8 mouse cellular contexts compared by ENCODE assay signal in the genomic region with DNA sequence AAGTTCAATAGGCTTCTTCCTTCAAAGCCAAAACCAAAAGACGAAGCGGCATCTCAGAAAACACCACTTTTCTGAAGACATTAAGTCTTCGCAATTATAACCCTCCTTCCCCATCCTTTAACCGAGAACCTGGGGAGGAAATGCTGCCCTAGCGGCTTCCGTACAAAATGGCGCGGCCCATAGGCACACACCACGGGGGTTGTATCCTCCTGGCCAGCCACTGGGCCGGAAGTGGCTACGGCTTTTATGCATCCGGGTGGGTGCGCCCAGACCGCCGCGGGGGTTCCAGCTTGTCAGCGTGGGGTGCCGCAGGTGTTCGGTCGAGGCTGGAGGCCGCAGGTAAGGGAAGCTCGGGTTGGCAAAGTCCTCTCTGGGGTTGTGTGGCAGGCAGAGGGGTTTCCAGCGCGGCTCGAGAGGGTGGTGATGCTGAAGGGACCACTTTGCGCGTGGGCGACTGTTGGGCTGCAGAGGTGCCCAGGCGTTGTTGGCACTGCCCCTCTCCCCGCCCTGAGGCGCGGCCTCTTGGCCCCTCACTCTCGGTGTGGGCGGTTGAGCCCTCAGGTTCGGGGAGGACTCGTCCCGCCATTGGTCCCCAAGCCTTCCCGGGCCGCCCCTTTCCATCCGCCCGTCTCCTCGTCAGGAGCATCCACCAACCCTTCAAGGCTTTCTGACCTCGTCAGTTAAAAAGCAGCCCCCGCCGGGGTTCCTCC. TPM values are rescaled to one million over a fixed set of nuclear protein-coding genes. Genes with fewer than 3 reads are reported as not detected.
DNase-seq lines count a peak whose midpoint lies in the region; ATAC-seq and TF ChIP-seq lines count a peak whose summit lies in the region.

A gene (plus strand): TSS at position 154 of the 710 bp plus-strand sequence.

- H3K4me2 ChIP-seq in heart, embryonic 12.5 days: peak within 1 kb of the TSS; percentile 72
- H3K4me2 ChIP-seq in kidney, postnatal 0 days (ENCODE audit: low read length): peak within 1 kb of the TSS; percentile 87
- peak within 1 kb of the TSS; percentile 80 for H3K4me2 ChIP-seq in liver, embryonic 11.5 days
- peak within 1 kb of the TSS; percentile 72 for H3K4me2 ChIP-seq in stomach, embryonic 14.5 days (replicated peaks; ENCODE audit: low read depth, low read length)

- no peaks in the 10 kb centered on the region for H3K36me3 ChIP-seq in heart, embryonic 12.5 days
- H3K36me3 ChIP-seq in kidney, postnatal 0 days (ENCODE audit: insufficient read depth, low read length): no peaks in the 10 kb centered on the region
- no peaks in the 10 kb centered on the region for H3K36me3 ChIP-seq in liver, embryonic 11.5 days (ENCODE audit: control insufficient read depth, insufficient read depth, low read length)
- no peaks in the 10 kb centered on the region for H3K36me3 ChIP-seq in stomach, embryonic 14.5 days (ENCODE audit: control insufficient read depth, insufficient read depth, low read length)

- H3K9ac ChIP-seq in heart, embryonic 12.5 days: peak within 1 kb of the TSS; percentile 79
- H3K9ac ChIP-seq in kidney, postnatal 0 days (ENCODE audit: low read depth, low read length): peak within 1 kb of the TSS; percentile 77
- peak within 1 kb of the TSS; percentile 85 for H3K9ac ChIP-seq in liver, embryonic 11.5 days (ENCODE audit: low read depth, low read length)
- peak within 1 kb of the TSS; percentile 49; the same call in 1 of the 2 replicates for H3K9ac ChIP-seq in stomach, embryonic 14.5 days (replicated peaks; ENCODE audit: low read depth, low read length)

- 0% methylated on average over 45 of the region's 45 CpGs for WGBS in heart, embryonic 12.5 days
- WGBS in kidney, postnatal 0 days: 0% methylated on average over 43 of the region's 45 CpGs
- WGBS in liver, embryonic 11.5 days: under 1% methylated on average over 44 of the region's 45 CpGs
- under 1% methylated on average over 43 of the region's 45 CpGs for WGBS in stomach, embryonic 14.5 days

- DNase-seq in CD4-positive helper T cell, adult 2 months (ENCODE audit: low read depth, low spot score): peak; percentile 89
- DNase-seq in brain, embryonic 18.5 days (ENCODE audit: low read depth, low spot score): peak; percentile 82
- peak; percentile 95 for DNase-seq in kidney, postnatal 0 days (ENCODE audit: low spot score)
- DNase-seq in liver, embryonic 11.5 days (ENCODE audit: low spot score): peak; percentile 91
- DNase-seq in naive thymus-derived CD4-positive, alpha-beta T cell, adult 2 months (ENCODE audit: low read depth): peak; percentile 86

- H3K4me1 ChIP-seq in heart, embryonic 12.5 days (replicated peaks): 0 out of 2 replicates have a peak, but pooled peaks cover 4% of the 10 kb centered on the region
- no peaks in the 10 kb centered on the region for H3K4me1 ChIP-seq in kidney, postnatal 0 days (replicated peaks; ENCODE audit: insufficient read depth, low read length)
- no peaks in the 10 kb centered on the region; the same call in 1 of the 2 replicates for H3K4me1 ChIP-seq in liver, embryonic 11.5 days (replicated peaks; ENCODE audit: control insufficient read depth, insufficient read depth, low read length)
- peaks cover 3% of the 10 kb centered on the region; the same call in 1 of the 2 replicates for H3K4me1 ChIP-seq in stomach, embryonic 14.5 days (ENCODE audit: control insufficient read depth, insufficient read depth, low read length)

- 0 out of 2 replicates have a peak, but pooled peaks cover 4% of the 10 kb centered on the region for H3K27me3 ChIP-seq in heart, embryonic 12.5 days (replicated peaks)
- no peaks in the 10 kb centered on the region for H3K27me3 ChIP-seq in kidney, postnatal 0 days (ENCODE audit: insufficient read depth, low read length)
- no peaks in the 10 kb centered on the region for H3K27me3 ChIP-seq in liver, embryonic 11.5 days (replicated peaks; ENCODE audit: control insufficient read depth, insufficient read depth, low read length)
- H3K27me3 ChIP-seq in stomach, embryonic 14.5 days (ENCODE audit: control insufficient read depth, insufficient read depth, low read length): no peaks in the 10 kb centered on the region

- H3K27ac ChIP-seq in heart, embryonic 12.5 days (ENCODE audit: poor library complexity, severe bottlenecking): peak within 1 kb of the TSS; percentile 82
- peak within 1 kb of the TSS; percentile 81 for H3K27ac ChIP-seq in kidney, postnatal 0 days
- H3K27ac ChIP-seq in liver, embryonic 11.5 days (ENCODE audit: low read depth, low read length): peak within 1 kb of the TSS; percentile 70
- H3K27ac ChIP-seq in stomach, embryonic 14.5 days (ENCODE audit: low read length): peak within 1 kb of the TSS; percentile 71

- ATAC-seq in erythroid progenitor cell, adult 5-6 weeks (replicated peaks; ENCODE audit: low FRiP score, poor library complexity, severe bottlenecking): peak; percentile 95
- ATAC-seq in heart, embryonic 12.5 days (ENCODE audit: insufficient number of reproducible peaks, low FRiP score): peak; percentile 93
- peak; percentile 97 for ATAC-seq in kidney, postnatal 0 days (replicated peaks; ENCODE audit: low FRiP score, low read depth)
- ATAC-seq in liver, embryonic 11.5 days (replicated peaks; ENCODE audit: low FRiP score): peak; percentile 96
- ATAC-seq in stomach, embryonic 14.5 days (ENCODE audit: insufficient number of reproducible peaks, insufficient read depth, low FRiP score, low read depth): peak; percentile 97

- TF ChIP-seq CTCF in kidney, postnatal 0 days (IDR thresholded peaks at IDR 0.05; ENCODE audit: low read depth): 0 out of 2 replicates have a peak, but pooled peaks have one; percentile 10

- H3K9me3 ChIP-seq in heart, embryonic 12.5 days (replicated peaks): no peaks in the 10 kb centered on the region
- H3K9me3 ChIP-seq in kidney, postnatal 0 days (replicated peaks; ENCODE audit: low read length): no peaks in the 10 kb centered on the region
- no peaks in the 10 kb centered on the region for H3K9me3 ChIP-seq in liver, embryonic 11.5 days (ENCODE audit: control insufficient read depth, low read length)
- no peaks in the 10 kb centered on the region for H3K9me3 ChIP-seq in stomach, embryonic 14.5 days (ENCODE audit: control insufficient read depth, low read depth, low read length)

- H3K4me3 ChIP-seq in heart, embryonic 12.5 days: peak within 1 kb of the TSS; percentile 82
- H3K4me3 ChIP-seq in kidney, postnatal 0 days (replicated peaks; ENCODE audit: low read depth, low read length): peak within 1 kb of the TSS; percentile 90
- H3K4me3 ChIP-seq in liver, embryonic 11.5 days (ENCODE audit: low read depth, low read length): peak within 1 kb of the TSS; percentile 81
- H3K4me3 ChIP-seq in stomach, embryonic 14.5 days (ENCODE audit: low read depth, low read length): peak within 1 kb of the TSS; percentile 65

RNA-seq across cellular contexts. Expression of the gene that starts here (rescaled TPM):
- total RNA-seq in erythroid progenitor cell, adult 5-6 weeks (2015; ENCODE audit: low replicate concordance): 2.2 and 9.6 TPM in 2 replicates
- total RNA-seq in erythroid progenitor cell, adult 5-6 weeks (2017; ENCODE audit: low replicate concordance): 0.77 and 21.9 TPM in 2 replicates
- polyA plus RNA-seq in heart, embryonic 12.5 days (2016; fragmentation: Nextera tagmentation; extraction: Ambion mirVana): 19.6 and 21.9 TPM in 2 replicates
- polyA plus RNA-seq in kidney, postnatal 0 days (2015; fragmentation: Nextera tagmentation; extraction: Ambion mirVana): 17.7 and 17.9 TPM in 2 replicates
- polyA plus RNA-seq in liver, embryonic 11.5 days (2014; fragmentation: Nextera tagmentation; extraction: Ambion mirVana): 17.5 and 18.7 TPM in 2 replicates
- polyA plus RNA-seq in stomach, embryonic 14.5 days (2014; fragmentation: Nextera tagmentation; extraction: Ambion mirVana): 33.0 and 34.4 TPM in 2 replicates

Comparison
In these comparisons a context has a peak if more than half of its experiments do, and no peak if none do; other contexts are left out.
1. Peak in every context shown above with its lines: DNase-seq, ATAC-seq, H3K4me3 ChIP-seq and H3K27ac ChIP-seq.